Mouse (Mus musculus) splenic B cell, adult 2 months (primary cell): ENCODE results near the gene Rgs9bp.
"Not testable (repeated sequence)": the region's sequence is repeated elsewhere in the genome, so short reads cannot be mapped to it uniquely, and the experiment has no call there.

Source experiments
- DNase-seq: peaks from one replicate; pipeline ENCODE4 v3.0.0-alpha.2; 2011; ENCODE audit warnings: low read depth, low spot score
- H3K27me3 ChIP-seq: 2 replicates; pipeline ENCODE4 v1.6.1; 2012; ENCODE audit warnings: mild to moderate bottlenecking, low read length, moderate library complexity, mixed read lengths; ENCODE audit not compliant: control insufficient read depth, poor library complexity, insufficient read depth, severe bottlenecking
- H3K36me3 ChIP-seq: 2 replicates; pipeline ENCODE4 v1.6.1; 2012; ENCODE audit warnings: mild to moderate bottlenecking, low read length, moderate library complexity, mixed read lengths; ENCODE audit not compliant: control insufficient read depth, poor library complexity, insufficient read depth, severe bottlenecking

Rgs9bp gene

GRCm38 (mm10) chr7:35530544-35530943, 54.8 kb downstream of the Rgs9bp start:
- not testable (repeated sequence) for H3K27me3 ChIP-seq, H3K36me3 ChIP-seq, DNase-seq

DNA sequence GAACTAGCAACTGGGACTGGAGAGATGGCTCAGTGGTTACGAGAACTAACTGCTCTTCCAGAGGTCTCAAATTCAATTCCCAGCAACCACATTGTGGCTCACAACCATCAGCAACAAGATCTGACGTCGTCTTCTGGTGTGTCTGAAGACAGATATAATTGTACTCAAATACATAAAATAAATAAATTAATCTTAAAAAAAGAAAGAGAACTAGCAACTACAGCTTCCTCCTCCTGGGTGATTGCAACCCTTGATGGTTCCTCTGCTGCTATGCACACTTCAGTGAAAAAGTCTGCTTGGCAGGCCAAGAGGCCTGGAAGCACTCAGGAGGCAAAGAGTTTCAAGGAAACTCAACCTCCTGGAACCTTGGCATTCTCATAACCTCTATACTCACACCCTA, 55.4 kb downstream of the Rgs9bp start:
- H3K27me3 ChIP-seq, result no peaks in the 10 kb centered on the region; the same call in 1 of the 2 replicates
- H3K36me3 ChIP-seq, result no peaks in the 10 kb centered on the region
- no peak for DNase-seq
